Mouse (Mus musculus) neutrophil, adult 5-6 weeks (primary cell): ENCODE measurements at regions not wholly inside any gene's neighbourhood (a gene's known extent, or its start where the extent isn't known, plus 50 kb on each side); places are given as distances from the start of the nearest gene placed in this dataset.

Experiments
- ATAC-seq: fragments of 151-379, 151-347 bp; 2 replicates; pipeline ENCODE4 v1.8.0; 2017; ENCODE audit warnings: mild to moderate bottlenecking, moderate TSS enrichment; ENCODE audit not compliant: insufficient number of reproducible peaks, poor library complexity, low FRiP score, severe bottlenecking; ENCODE audit errors: extremely low read depth

DNA sequence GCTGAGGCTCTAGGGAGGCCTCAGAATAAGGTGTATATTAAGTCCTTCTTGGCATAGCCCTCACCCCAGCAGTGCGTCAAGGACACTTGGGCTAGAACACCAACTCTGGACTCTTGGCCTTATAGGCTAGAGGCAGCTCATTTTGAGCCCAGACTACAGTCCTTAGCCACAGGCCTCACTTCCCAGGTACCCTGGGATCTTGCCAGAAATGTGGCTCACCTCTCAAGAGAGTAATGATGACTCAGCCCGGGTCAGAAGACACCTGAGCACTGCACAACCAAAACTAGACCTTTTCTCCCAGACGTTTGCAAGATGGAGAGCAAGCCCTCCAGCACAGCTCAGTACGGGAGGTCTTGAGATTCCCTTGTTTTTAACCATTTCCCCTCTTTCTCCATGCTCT, 52.9 kb upstream of the Gadd45a start:
- ATAC-seq, result no peak

GRCm38 (mm10) chr6:67089530-67090140, 52.4 kb upstream of the Gadd45a start:
- ATAC-seq, result no peak

DNA sequence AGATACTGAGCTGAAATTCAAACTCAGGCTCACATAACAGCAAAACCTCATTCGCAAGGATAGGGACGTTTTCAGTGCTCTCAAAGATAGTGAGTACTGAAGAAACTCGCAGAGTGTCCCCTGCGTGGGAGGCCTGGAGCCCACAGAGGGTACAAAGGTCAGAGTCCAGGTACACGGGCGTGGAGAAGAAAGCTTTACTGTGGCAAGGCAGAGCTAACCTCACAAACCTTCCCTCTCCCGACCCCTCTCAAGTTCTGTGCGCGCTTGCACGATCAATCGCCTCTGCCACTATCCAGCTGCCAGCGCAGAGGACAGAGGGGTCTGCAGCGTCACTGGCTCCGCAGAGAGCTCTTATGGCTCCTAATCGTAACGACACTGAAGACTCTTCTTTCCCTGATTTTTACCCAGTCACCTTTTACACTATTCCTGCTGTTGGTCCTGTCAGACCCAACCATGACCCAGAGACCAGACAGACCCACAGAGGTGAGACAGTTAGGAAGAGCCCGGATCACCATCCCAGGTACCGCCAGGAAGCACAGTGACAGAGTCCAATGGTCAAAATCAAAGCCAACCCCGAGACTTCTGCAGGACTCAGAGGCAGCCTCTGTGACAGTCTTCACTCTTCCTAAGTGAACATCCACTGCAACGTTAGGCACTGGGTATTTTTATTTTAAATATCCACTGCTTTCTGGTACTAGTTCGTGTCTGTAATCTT, 51.6 kb upstream of the Gadd45a start:
- ATAC-seq, result no peak

GRCm38 (mm10) chr6:67087837-67088440, 50.7 kb upstream of the Gadd45a start:
- ATAC-seq, result no peak

- no peak for ATAC-seq
These were observed 50.1 kb upstream of the Gadd45a start for GRCm38 (mm10) chr6:67087393-67087792.
